Mouse (Mus musculus): ENCODE results near the gene Tctn1. TPM values are rescaled to one million over a fixed set of nuclear protein-coding genes. Genes with fewer than 3 reads are reported as not detected.

Gene Tctn1
- total and polyA plus RNA-seq, 3 experiments: 5.0 to 12.0 (median 10.9) TPM

DNA sequence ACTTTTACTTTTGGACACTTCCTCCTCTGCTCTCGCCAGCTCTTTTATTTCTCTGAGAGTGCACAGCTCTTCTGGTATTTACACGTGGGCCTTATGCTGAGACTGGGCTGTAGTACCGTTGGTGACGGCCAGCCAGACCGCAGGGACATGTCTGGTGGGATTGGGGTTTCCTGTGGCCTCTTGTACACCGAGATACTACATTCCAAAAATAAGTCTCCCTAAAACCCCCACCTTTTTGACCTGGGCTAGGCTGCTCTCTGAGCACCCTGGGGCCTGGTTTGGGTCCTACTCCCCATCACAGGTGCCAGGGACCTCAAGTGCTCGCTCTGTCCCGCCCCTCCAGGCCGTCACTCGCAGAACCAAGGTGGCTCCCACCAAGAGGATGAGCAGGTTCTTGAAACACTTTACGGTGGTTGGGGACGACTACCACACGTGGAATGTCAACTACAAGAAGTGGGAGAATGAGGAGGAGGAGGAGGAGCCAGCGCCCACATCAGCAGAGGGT, 31.1 kb downstream of the Tctn1 start:
- DNase-seq (ENCODE audit: low spot score) (no peak), ATAC-seq (ENCODE audit: extremely low read depth, insufficient number of reproducible peaks, low FRiP score, poor library complexity, severe bottlenecking) (no peak)
- H3K9me3 ChIP-seq (replicated peaks): 0 out of 2 replicates have a peak, but pooled peaks cover under 1% of the 10 kb centered on the region
- H3K36me3 ChIP-seq (replicated peaks): no peaks in the 10 kb centered on the region
- peaks cover 42% of the 10 kb centered on the region for H3K27me3 ChIP-seq (ENCODE audit: insufficient read depth, low read length)
- TF ChIP-seq CTCF (IDR thresholded peaks at IDR 0.05; ENCODE audit: low read depth, low read length) (no peak), POLR2AphosphoS5 (IDR thresholded peaks at IDR 0.05; ENCODE audit: insufficient replicate concordance, low read depth, low read length) (no peak), TAL1 (conservative IDR thresholded peaks at IDR 0.05; ENCODE audit: low read depth, low read length) (no peak), GATA2 (IDR thresholded peaks at IDR 0.05; ENCODE audit: borderline replicate concordance, low read depth, low read length) (no peak), GATA1 (IDR thresholded peaks at IDR 0.05; ENCODE audit: borderline replicate concordance, low read length) (no peak)
- no peak overlapping the region for H3K4me3 ChIP-seq (ENCODE audit: low read depth, low read length)
- H3K4me1 ChIP-seq (ENCODE audit: insufficient read depth, low read depth, low read length): no peaks in the 10 kb centered on the region

DNA sequence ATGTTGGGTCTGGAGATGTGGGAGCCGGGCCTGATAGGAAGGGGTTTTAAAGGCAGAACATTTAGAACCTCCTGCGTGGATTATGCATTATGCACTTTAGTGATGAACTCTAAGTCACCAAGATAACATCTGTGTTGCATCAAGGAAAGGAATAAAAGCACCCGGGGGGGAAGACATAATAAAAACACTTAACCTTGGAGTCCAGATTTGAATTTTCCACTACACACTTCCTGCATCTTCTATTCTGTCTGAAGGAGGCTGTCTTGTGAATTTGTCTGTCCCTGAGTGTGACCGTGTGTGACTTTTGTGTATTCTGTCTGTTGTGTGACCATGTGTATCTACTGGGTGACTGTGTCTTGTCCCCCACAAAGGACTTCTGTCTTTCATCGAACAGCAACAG, 32.3 kb downstream of the Tctn1 start:
- no peak for DNase-seq (ENCODE audit: low spot score)
- Histone ChIP-seq H3K4me3 (ENCODE audit: low read depth, low read length) (no peak overlapping the region), H3K27me3 (ENCODE audit: insufficient read depth, low read length) (peaks cover 37% of the 10 kb centered on the region), H3K9me3 (replicated peaks) (0 out of 2 replicates have a peak, but pooled peaks cover 2% of the 10 kb centered on the region), H3K4me1 (ENCODE audit: insufficient read depth, low read depth, low read length) (no peaks in the 10 kb centered on the region), H3K36me3 (replicated peaks) (no peaks in the 10 kb centered on the region)
- TF ChIP-seq GATA1 (IDR thresholded peaks at IDR 0.05; ENCODE audit: borderline replicate concordance, low read length): no peak
- no peak for TF ChIP-seq GATA2 (IDR thresholded peaks at IDR 0.05; ENCODE audit: borderline replicate concordance, low read depth, low read length)
- no peak for TF ChIP-seq POLR2AphosphoS5 (IDR thresholded peaks at IDR 0.05; ENCODE audit: insufficient replicate concordance, low read depth, low read length)
- no peak for TF ChIP-seq TAL1 (conservative IDR thresholded peaks at IDR 0.05; ENCODE audit: low read depth, low read length)
- no peak for TF ChIP-seq CTCF (IDR thresholded peaks at IDR 0.05; ENCODE audit: low read depth, low read length)
- no peak for ATAC-seq (ENCODE audit: extremely low read depth, insufficient number of reproducible peaks, low FRiP score, poor library complexity, severe bottlenecking)

DNA sequence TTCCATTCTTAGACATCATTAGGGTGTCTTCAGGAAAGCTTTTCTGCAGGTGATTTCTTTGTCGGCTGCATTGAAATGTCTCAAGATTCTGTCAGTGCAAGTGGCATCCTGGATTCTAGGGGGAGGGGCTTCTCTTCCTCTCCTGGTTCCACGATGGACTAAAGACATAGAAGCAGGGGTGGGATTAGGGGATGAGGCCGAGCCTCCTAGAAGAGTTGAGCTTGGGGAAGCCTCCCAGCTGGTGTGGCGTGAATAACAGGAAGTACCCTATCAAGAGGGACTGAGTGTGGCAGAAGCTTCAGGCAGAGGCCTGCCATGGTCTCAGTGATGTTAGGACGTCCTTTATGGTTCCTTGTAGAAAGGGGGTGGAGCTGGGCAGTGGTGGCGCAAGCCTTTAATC, 32.8 kb downstream of the Tctn1 start:
- ATAC-seq (ENCODE audit: extremely low read depth, insufficient number of reproducible peaks, low FRiP score, poor library complexity, severe bottlenecking) (no peak), DNase-seq (ENCODE audit: low spot score) (no peak)
- no peak overlapping the region for H3K4me3 ChIP-seq (ENCODE audit: low read depth, low read length)
- peaks cover 32% of the 10 kb centered on the region for H3K27me3 ChIP-seq (ENCODE audit: insufficient read depth, low read length)
- TF ChIP-seq TAL1 (conservative IDR thresholded peaks at IDR 0.05; ENCODE audit: low read depth, low read length): no peak
- no peak for TF ChIP-seq GATA2 (IDR thresholded peaks at IDR 0.05; ENCODE audit: borderline replicate concordance, low read depth, low read length)
- no peak for TF ChIP-seq POLR2AphosphoS5 (IDR thresholded peaks at IDR 0.05; ENCODE audit: insufficient replicate concordance, low read depth, low read length)
- no peak for TF ChIP-seq CTCF (IDR thresholded peaks at IDR 0.05; ENCODE audit: low read depth, low read length)
- no peak for TF ChIP-seq GATA1 (IDR thresholded peaks at IDR 0.05; ENCODE audit: borderline replicate concordance, low read length)
- H3K4me1 ChIP-seq (ENCODE audit: insufficient read depth, low read depth, low read length): no peaks in the 10 kb centered on the region
- H3K9me3 ChIP-seq (replicated peaks): 0 out of 2 replicates have a peak, but pooled peaks cover 2% of the 10 kb centered on the region
- no peaks in the 10 kb centered on the region for H3K36me3 ChIP-seq (replicated peaks)

DNA sequence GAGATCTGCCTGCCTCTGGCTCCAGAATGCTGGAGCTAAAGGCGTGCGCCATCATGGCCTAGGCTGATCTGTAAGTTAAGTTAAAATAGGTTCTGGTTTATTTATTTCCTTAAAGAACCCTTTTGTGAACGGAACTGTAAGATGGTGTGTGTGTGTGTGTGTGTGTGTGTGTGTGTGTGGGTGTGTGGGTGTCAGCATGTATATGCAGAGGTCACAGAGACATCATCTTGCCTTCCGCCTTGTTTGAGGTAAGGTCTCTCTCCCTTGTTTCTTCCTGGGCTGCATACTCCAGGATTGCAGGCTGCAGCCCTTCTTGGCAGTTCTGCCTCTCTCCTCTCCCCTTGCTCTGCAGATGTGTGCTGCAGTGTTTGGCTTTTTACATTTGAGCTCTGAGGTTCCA, 33.4 kb downstream of the Tctn1 start:
- DNase-seq (ENCODE audit: low spot score) (no peak), ATAC-seq (ENCODE audit: extremely low read depth, insufficient number of reproducible peaks, low FRiP score, poor library complexity, severe bottlenecking) (no peak)
- peaks cover 29% of the 10 kb centered on the region for H3K27me3 ChIP-seq (ENCODE audit: insufficient read depth, low read length)
- H3K4me1 ChIP-seq (ENCODE audit: insufficient read depth, low read depth, low read length): no peaks in the 10 kb centered on the region
- H3K9me3 ChIP-seq (replicated peaks): 0 out of 2 replicates have a peak, but pooled peaks cover 2% of the 10 kb centered on the region
- no peak overlapping the region for H3K4me3 ChIP-seq (ENCODE audit: low read depth, low read length)
- H3K36me3 ChIP-seq (replicated peaks): no peaks in the 10 kb centered on the region
- TF ChIP-seq GATA1 (IDR thresholded peaks at IDR 0.05; ENCODE audit: borderline replicate concordance, low read length) (no peak), POLR2AphosphoS5 (IDR thresholded peaks at IDR 0.05; ENCODE audit: insufficient replicate concordance, low read depth, low read length) (no peak), CTCF (IDR thresholded peaks at IDR 0.05; ENCODE audit: low read depth, low read length) (no peak), TAL1 (conservative IDR thresholded peaks at IDR 0.05; ENCODE audit: low read depth, low read length) (no peak), GATA2 (IDR thresholded peaks at IDR 0.05; ENCODE audit: borderline replicate concordance, low read depth, low read length) (no peak)

DNA sequence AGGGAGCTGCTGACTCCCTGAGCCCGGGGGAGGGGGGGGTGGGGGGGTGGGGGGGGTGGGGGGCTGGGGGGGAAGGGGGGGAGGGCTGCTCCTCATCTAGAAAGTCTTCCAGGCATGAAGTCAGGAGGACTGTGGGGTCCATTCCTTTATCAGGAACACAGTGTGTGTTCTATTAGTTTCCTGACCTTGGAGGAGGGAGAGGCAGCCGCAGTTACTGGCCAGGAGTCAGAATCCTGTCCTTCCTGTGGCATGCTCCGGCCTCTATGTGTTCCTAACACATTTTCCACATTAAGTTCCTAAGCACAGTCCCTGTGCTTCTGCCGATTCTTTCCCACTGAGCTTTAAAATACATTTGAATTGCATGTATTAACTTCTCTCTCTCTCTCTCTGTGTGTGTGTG, 35.5 kb downstream of the Tctn1 start:
- no peak for TF ChIP-seq GATA1 (IDR thresholded peaks at IDR 0.05; ENCODE audit: borderline replicate concordance, low read length)
- no peak for TF ChIP-seq POLR2AphosphoS5 (IDR thresholded peaks at IDR 0.05; ENCODE audit: insufficient replicate concordance, low read depth, low read length)
- no peak for TF ChIP-seq CTCF (IDR thresholded peaks at IDR 0.05; ENCODE audit: low read depth, low read length)
- no peak for TF ChIP-seq GATA2 (IDR thresholded peaks at IDR 0.05; ENCODE audit: borderline replicate concordance, low read depth, low read length)
- TF ChIP-seq TAL1 (conservative IDR thresholded peaks at IDR 0.05; ENCODE audit: low read depth, low read length): no peak
- Histone ChIP-seq H3K9me3 (replicated peaks) (0 out of 2 replicates have a peak, but pooled peaks cover 2% of the 10 kb centered on the region), H3K27me3 (ENCODE audit: insufficient read depth, low read length) (peaks cover 28% of the 10 kb centered on the region), H3K36me3 (replicated peaks) (no peaks in the 10 kb centered on the region), H3K4me3 (ENCODE audit: low read depth, low read length) (no peak overlapping the region), H3K4me1 (ENCODE audit: insufficient read depth, low read depth, low read length) (no peaks in the 10 kb centered on the region)
- ATAC-seq (ENCODE audit: extremely low read depth, insufficient number of reproducible peaks, low FRiP score, poor library complexity, severe bottlenecking) (no peak), DNase-seq (ENCODE audit: low spot score) (no peak)

DNA sequence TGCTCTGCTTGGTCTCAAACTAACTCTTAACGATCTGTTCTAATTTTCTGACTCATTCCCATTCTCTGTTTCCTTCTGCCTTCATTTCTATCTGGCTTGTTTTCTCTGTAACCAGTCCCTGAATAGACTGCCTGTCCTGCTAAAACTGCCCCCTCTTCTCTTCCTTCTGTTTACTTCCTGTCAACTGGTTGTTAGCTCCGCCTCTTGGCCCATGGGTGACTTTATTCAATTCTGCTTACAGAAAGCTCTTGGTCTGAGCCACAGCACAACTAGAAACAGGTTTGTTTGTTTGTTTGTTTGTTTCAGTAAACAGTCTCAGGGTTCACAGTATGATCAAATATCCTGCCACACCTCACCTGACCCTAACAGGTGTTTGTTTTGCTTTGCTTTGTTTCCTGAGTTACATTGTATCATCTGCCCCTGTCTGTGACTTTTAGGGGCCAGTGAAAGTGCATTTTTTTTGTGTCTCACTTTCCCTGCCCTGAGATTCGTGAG, 35.9 kb downstream of the Tctn1 start:
- H3K36me3 ChIP-seq (replicated peaks): no peaks in the 10 kb centered on the region

More for the DNA sequence above, 35.9 kb downstream of the Tctn1 start:
- Histone ChIP-seq H3K4me3 (ENCODE audit: low read depth, low read length) (no peak overlapping the region), H3K9me3 (replicated peaks) (0 out of 2 replicates have a peak, but pooled peaks cover 2% of the 10 kb centered on the region), H3K4me1 (ENCODE audit: insufficient read depth, low read depth, low read length) (no peaks in the 10 kb centered on the region), H3K27me3 (ENCODE audit: insufficient read depth, low read length) (peaks cover 24% of the 10 kb centered on the region)
- DNase-seq (ENCODE audit: low spot score) (no peak), ATAC-seq (ENCODE audit: extremely low read depth, insufficient number of reproducible peaks, low FRiP score, poor library complexity, severe bottlenecking) (no peak)
- TF ChIP-seq CTCF (IDR thresholded peaks at IDR 0.05; ENCODE audit: low read depth, low read length) (no peak), POLR2AphosphoS5 (IDR thresholded peaks at IDR 0.05; ENCODE audit: insufficient replicate concordance, low read depth, low read length) (no peak), GATA2 (IDR thresholded peaks at IDR 0.05; ENCODE audit: borderline replicate concordance, low read depth, low read length) (no peak), GATA1 (IDR thresholded peaks at IDR 0.05; ENCODE audit: borderline replicate concordance, low read length) (no peak), TAL1 (conservative IDR thresholded peaks at IDR 0.05; ENCODE audit: low read depth, low read length) (no peak)
